Mouse (Mus musculus) thymus, adult 2 months (tissue): Measurements from ENCODE around the gene Tent4b.
A peak's percentile ranks its signal among the peaks of the same experiment; 100 is the strongest.

ENCODE experiments used
- CTCF ChIP-seq: fragments of 200-500 bp; IDR thresholded peaks from 2 replicates; pipeline ENCODE4 v1.5.1; 2012; ENCODE audit warnings: mild to moderate bottlenecking, control low read depth, low read length, moderate library complexity, borderline replicate concordance; ENCODE audit not compliant: control insufficient read depth, poor library complexity, insufficient read depth; ENCODE audit errors: extremely low read depth
- POLR2A ChIP-seq: fragments of 200-500 bp; IDR thresholded peaks from 2 replicates; pipeline ENCODE4 v1.6.1; 2012; ENCODE audit warnings: mild to moderate bottlenecking, low read length, control low read depth, moderate library complexity; ENCODE audit not compliant: control insufficient read depth, poor library complexity, insufficient read depth; ENCODE audit errors: extremely low read depth

- TF ChIP-seq CTCF (no peak), POLR2A (0 out of 2 replicates have a peak, but pooled peaks have one; percentile 30)
Measured at GRCm38 (mm10) chr8:88288622-88289242, 89.7 kb downstream of the Tent4b start.
